Mouse (Mus musculus) left cerebral cortex, postnatal 25 days (tissue): ENCODE measurements around the gene Phf10. TPM values are rescaled to one million over a fixed set of nuclear protein-coding genes. Genes with fewer than 3 reads are reported as not detected.
"Not testable (repeated sequence)": the region's sequence is repeated elsewhere in the genome, so short reads cannot be mapped to it uniquely, and the experiment has no call there.

Source experiments
- DNase-seq, 2 experiments: peaks; one replicate each; pipeline ENCODE4 v3.0.0; 2022; ENCODE audit warnings: low spot score in 2 of 2, mixed read lengths in 1 of 2
- intact Hi-C: fragments of 180-260 bp; cut with DNase I; formaldehyde crosslinking; loops from one replicate; pipeline ENCODE4 v1.15.1; 2025
- total RNA-seq, 2 experiments: library from RNA; stranded (reverse); gene quantifications; 2 replicates each; pipeline ENCODE4 v1.2.3; 2021

Phf10 gene
- total RNA-seq, 2 experiments from 2014 or later, result 61.1 to 63.6 TPM

DNA sequence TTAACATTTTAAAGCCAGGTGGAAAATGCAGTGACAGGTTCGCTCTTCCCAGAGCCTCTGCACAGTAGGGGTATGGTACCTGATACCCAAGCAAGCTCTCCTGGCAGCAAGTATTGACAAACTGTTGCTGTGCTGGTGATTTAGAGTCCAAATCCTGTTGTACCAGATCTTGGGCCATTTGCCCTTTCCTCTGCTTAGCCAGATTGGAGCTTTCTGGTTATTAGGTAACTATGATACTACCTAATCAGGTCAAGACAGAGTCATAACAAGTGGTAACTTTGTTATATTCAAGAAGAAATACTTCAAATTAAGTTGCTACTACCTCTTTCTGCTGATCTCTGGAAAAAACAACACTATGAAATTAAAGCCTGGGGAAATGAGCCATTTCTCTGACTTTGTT, 16.5 kb downstream of the Phf10 start:
- no peak for DNase-seq
- intact Hi-C loops, result no loop called here

DNA sequence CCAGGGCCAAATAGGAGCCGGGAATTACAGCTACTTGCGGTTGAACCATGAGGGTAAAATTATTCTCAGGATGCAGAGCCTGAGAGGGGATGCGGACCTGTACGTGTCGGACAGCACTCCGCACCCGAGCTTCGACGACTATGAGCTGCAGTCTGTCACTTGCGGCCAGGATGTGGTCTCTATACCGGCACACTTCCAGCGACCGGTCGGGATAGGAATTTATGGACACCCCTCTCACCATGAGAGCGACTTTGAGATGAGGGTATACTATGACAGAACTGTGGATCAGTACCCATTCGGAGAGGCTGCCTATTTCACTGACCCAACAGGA, 17.4 kb downstream of the Phf10 start:
- DNase-seq, result peak; percentile 5 to 25

DNA sequence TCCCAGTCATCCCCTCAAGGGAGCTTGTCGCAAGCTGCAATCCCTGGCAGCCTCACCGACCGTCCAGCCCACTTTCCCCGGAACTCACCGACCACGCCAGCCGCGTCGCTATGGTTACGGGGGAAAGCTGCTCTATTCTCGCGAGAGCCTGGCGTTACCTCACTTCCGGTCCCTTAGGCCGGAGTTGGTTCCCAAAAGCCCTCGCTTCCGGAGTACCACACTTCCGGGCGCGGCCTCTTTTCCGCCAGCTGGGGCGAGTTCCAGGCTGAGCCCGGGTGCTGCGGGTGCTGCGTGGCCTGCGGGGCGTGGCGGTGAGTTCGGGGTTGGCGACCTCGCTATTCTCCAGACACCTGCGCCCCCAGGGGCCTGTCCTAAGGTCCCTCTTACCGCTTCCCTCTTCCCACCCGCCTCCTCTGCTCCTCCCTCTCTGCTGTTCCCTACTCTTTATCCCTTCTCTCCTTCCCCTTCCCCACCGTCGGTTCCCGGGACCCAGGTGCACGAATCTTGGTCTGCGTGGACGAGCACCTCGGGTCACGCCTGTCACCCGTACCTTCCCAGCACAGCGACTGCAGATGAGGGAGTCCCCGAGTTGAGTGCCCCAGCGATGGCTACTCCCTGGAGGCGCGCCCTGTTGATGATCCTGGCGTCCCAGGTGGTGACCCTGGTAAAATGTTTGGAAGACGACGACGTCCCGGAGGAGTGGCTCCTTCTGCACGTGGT, 17.9 kb downstream of the Phf10 start, which contains the start of the genes Wdr27 and 1600012H06Rik:
Wdr27 (minus strand) TSS at position 150 of the 720 bp plus-strand sequence.
1600012H06Rik (plus strand) TSS at position 176 of the 720 bp plus-strand sequence.
- intact Hi-C loops, result no loop called here
- DNase-seq, result peak; percentile 99

More for the DNA sequence above, 17.4 kb downstream of the Phf10 start:
- intact Hi-C loops, result no loop called here

DNA sequence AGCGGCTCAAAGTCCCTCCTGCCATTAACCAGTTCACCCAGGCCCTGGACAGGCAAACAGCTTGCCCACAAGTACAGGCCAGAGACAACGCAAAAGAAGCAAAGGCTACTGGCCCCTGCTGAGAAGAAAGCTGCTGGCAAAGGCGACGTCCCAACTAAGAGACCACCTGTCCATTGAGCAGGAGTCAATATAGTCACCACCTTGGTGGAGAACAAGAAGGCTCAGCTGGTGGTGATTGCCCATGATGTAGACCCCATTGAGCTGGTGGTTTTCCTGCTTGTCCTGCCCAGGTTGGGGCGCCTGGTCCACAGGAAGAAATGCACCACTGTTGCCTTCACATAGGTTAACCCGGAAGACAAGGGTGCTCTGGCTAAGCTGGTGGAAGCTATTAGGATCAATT, 18.9 kb downstream of the Phf10 start:
- intact Hi-C loops, result not testable (repeated sequence)
- DNase-seq, result peak in 1 of 2 experiments; percentile 4

DNA sequence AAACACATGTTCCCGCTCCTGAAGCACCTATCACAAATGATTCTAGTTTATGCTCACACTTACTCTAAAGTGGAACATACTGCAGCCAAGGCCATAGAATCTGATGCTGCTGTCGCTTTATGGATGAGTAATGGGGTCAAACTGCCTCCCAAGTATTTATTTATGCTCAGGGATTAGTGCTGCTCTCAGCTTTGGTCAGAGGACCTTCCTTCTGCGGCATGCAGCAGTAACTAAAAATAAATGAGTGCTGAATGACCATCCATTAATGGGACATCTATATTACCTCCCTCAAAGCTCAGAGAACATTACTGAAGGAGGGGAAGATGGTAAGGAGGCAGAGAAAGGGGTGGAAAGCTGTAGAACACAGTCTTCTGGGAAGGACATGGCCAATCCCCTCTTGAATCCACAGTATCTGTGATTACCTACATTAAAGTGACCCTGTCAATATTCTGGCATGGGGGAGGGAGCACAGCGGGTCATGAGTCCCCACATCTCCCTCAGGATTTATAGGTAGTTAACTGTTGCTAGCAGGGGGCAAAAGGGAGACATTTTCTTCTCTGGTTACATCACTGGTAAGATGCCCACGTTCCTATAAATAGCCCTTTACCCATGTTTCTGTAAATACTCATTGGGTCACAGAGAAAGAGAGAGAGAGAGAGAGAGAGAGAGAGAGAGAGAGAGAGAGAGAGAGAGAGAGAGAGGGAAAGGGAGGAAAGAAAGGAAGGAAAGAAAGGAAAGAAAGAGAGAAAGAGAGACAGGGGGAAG, 25.1 kb downstream of the Phf10 start:
- intact Hi-C loops, result no loop called here

DNA sequence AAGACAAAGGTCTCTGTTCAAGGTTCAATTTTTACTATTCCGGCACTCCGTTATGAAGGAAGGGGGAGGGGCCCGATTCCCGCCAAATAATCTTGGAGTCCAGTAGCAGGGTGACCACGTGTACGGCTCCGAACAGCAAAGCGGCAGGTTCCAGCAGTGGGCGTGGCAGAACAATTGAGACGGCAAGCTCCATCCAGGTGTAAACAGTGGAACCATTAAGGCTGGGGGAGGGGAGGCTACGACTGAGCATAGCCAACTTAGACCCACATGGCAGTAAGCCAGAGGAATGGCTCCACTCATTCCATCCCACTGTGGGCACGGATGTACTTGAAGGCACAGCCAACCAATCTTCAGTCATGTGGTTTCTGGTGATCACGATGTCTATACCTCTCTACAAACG, 25.8 kb downstream of the Phf10 start:
- DNase-seq, intact Hi-C loops: not testable (repeated sequence)

More for the DNA sequence above, 25.1 kb downstream of the Phf10 start:
- DNase-seq, result no peak

DNA sequence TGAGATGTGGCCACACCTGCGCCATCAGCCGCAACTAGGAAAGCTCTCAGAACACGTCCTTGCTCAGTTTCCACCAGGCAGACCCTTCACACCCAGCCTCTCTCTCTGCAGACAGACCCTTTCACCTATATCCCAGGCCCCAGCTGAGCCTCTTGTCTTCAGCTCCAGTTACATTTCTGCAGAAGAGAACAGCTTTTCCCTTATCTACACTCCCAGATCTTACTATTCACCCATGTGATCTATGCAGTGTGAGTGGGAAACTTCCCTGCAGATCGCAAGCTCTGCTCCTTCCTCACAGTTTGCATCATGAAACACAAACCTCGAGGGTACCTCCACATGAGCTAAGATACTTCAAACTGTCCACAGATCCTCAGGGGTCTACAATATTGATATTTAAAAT, 29.6 kb downstream of the Phf10 start:
- intact Hi-C loops, result no loop called here
- DNase-seq, result no peak

DNA sequence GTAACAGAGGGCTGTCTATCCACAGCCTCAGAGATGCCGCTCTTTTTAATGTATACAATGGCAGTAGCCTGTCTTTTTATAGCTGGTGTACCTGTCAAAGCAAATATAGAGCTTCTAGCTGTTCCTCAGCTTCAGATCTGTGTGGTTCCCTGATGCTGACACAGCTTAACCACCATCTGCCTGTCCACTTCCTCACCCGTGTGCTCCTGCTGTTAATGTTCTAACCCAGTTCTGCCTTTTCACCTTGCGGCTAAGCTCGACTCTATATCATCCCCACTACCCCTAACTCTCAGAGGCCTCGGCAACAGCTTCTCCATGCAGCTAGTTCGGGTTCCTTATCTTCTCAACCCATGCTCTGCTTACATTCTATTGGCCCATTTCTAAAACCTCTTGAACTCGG, 30.4 kb downstream of the Phf10 start:
- intact Hi-C loops, result no loop called here
- no peak for DNase-seq

DNA sequence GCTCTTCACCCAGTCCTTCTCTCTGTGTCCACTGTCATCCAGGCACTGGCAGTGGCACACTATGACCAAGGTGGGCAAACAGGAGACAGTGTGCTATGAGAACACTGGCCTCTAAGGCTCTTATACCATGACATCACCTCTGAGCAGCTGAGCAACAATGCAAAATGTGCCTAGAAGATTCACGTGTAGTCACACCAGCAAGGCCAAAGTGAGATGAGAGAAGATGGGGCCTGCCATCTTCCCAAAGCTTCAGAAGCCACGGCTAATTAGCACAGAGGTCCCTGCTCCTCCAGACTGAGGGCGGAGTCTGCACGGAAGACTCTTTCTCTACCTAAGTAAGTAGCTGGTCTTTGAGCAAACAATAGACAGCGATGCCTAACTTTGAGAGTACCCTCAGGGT, 32.4 kb downstream of the Phf10 start:
- DNase-seq, result no peak
- intact Hi-C loops, result no loop called here

DNA sequence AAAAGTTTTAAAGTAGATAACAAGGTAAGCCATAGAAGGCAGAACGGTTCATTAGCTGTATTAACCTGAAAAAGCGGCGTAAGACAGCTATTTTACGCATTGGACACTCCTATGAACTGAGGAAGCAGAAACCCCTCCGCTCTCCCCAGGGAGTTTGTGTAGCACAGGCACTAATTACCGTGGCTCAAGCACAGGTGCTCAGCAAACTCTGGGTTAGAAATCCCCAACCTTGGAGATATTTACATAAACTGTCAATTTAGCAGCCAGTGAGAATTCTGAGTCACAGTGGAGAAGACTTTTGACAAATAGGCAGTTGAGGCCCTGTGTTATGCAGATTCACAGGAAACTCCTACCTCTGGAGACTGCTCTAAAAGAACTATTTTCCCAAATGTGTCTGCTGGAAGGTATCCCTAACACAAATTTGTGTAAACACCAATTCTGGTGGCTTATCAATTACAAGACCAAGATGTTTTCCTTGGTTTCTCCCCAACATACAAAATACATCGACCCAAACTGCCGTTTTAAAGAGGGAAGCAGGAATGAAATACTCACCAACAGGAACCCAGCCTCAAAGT, 33.3 kb downstream of the Phf10 start:
- no peak for DNase-seq
- intact Hi-C loops, result no loop called here

DNA sequence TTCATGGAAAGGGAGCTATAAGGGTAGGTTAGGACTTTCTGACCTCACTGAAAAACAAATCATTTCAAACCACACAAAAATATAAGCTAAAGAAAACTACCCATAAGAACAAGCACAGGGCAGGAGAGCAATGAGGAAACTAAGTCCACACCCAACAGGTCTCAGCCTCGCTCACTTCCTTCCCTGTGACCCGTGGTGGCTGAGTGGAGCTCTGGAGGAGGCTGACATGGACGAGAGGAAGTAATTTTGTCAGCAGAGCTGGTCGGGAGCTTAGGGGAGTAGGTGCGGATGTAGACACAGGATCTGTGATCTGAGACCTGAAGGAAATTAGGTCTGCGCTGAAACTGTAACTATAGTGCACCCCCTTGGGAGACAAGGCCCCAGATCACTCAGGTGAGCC, 39.5 kb downstream of the Phf10 start:
- no peak for DNase-seq
- intact Hi-C loops, result no loop called here

DNA sequence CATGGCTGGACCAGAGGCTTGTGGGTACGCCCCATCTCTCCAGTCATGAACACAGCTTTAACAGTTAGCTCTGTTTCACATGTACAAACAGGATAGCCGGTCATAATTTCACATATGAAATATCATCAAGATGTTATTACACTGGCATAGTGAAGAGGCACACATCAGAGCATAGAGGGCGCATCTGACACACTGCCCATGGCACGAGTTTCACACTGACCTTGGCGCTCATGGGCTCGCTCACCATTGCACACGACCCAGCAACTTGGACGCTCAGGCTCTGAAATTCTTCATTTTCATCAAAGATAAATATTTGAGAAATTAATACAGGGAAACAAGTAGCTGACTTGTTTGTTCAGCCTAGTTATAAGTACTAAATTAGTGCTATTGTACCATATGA, 43.2 kb downstream of the Phf10 start:
- DNase-seq, result no peak
- intact Hi-C loops, result no loop called here

DNA sequence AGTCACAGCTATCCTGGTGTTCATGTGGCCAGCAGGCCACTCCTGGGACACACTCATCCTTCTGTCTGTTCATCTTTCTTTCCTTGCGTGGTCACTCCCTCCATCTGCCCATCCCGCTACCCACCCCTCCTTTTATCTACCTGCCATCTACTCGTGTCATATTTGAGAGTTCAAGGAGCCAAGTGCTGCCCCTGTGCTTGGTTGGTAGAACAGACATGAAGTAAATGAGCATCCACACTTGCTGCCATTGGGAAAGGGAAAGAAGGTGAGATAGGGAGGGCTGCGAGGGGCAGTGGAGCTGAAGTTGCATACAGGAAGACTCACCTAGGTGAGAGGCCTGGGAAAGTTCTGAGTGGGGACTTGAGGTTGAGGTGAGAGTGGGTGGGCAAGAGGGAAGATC, 46.7 kb downstream of the Phf10 start:
- DNase-seq, result no peak
- intact Hi-C loops, result no loop called here

DNA sequence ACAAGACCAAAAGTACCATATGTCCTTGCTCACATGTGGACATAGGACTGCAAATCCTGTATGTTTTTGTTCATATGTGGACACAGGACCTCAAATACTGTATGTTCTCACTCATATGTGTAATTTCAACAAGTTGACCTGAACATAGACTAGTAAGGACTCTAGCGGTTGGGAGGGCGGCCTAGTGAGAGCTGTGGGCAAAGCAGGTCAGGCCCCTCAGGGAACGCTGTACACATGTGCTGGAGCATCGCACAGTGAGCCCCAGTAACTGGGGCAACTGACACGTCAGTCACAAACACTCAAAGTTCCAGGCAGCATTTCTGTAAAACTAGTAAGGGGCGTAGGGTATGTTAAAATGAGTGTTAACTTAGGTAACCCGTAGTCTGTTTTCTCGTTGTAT, 48.1 kb downstream of the Phf10 start:
- no peak for DNase-seq
- intact Hi-C loops, result no loop called here

DNA sequence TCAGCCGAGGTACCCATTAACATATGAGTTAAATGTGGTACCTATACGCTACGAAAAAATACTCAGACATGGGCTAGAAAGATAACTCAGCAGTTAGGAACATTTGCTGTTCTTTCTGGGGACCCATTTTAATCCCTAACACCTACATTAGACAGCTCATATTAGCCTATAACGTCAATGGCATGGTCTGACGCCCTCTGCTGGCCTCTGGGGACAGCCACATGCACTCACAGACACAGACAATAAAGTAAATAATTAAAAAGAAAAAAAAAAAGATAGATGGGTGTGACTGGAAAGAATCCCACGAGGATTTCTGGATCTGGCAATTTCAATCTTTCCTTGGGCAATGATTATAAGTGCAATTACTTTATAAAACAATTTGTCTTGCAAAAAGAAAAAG, 48.7 kb downstream of the Phf10 start:
- DNase-seq, result no peak
- intact Hi-C loops, result no loop called here

DNA sequence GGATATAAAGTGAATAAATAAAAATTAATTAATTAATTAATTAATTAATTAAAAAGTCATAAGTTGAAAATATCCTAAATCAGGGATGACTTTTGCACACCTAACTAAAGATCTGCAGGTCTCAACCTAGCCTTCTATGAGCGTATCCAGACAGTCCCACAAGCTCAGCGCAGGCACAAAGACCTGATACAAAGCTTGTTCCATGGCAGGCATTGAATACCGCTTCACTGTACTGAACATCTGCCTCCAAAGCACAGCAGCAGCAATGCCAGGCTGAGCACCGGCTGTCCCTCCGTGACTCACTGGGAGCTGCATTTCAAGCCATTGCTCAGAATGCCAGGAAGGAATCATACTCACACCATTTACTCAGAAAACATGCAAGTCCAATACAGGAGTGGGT, 50.3 kb downstream of the Phf10 start:
- intact Hi-C loops, result no loop called here
- DNase-seq, result peak in 1 of 2 experiments; percentile 6

DNA sequence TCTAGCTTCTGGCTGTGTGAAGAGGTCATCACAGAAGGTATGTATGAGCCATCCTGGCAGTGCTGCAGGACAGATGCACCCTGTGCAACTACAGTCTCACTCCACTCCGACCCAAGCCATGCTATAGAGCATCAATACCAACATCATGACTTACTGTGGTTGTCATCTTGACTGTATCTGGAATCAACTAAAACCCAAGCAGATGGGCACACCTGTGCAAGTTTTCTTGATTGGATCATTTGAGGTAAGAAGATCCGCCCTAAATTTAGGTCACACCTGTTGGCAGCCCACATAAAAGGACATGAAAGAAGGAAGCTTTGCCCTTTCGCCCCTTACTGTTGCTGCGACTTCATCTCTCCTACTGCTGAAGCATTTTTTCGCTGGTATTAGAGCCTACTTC, 51.7 kb downstream of the Phf10 start:
- DNase-seq, result no peak
- intact Hi-C loops, result loop anchor here (5.0 to 10.0 kb wide), 3 partner anchors 622 to 795 kb away; no protein-coding TSS in a partner anchor

DNA sequence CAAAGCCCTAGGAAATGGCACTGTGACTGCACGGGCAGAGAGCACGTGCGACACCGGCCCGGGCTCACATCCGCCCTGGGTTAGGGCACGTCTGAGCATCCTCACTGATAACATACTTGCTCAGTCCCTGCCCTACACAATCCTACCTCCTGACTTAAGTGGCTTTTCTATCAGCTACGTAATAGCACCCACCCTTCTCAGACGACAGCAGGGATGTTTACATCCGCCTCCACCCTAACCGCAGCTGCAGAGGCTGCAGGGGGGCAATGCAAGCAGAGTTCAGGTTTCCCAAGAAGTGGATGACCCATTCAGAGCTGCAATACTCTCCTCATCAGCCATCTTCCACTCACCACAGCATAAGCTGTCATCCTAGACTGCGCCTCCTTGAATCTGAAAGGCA, 53.9 kb downstream of the Phf10 start:
- DNase-seq, result no peak
- intact Hi-C loops, result loop anchor here (5.0 to 10.0 kb wide), 3 partner anchors 620 to 792 kb away; no protein-coding TSS in a partner anchor

DNA sequence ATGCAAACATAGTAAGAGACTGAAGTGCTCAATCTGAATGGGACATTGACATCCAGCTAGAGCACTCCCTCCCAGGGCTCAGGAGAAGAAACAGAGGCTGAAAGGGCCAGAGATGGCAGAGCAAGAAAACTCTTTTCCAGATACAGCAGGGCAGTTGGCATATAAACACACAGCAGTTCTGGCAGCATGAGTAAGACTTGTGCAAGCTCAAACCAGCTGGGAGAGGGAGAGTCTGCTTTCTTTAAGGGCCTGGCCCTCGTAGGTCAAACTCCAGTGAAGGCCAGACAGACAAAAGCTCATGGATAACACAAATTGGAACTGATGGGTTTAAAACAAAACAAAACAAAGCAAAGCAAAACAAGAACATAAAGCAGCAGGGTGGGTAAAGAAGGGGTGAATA, 54.5 kb downstream of the Phf10 start:
- no peak for DNase-seq
- intact Hi-C loops, result loop anchor here (5.0 to 10.0 kb wide), 3 partner anchors 619 to 792 kb away; no protein-coding TSS in a partner anchor

DNA sequence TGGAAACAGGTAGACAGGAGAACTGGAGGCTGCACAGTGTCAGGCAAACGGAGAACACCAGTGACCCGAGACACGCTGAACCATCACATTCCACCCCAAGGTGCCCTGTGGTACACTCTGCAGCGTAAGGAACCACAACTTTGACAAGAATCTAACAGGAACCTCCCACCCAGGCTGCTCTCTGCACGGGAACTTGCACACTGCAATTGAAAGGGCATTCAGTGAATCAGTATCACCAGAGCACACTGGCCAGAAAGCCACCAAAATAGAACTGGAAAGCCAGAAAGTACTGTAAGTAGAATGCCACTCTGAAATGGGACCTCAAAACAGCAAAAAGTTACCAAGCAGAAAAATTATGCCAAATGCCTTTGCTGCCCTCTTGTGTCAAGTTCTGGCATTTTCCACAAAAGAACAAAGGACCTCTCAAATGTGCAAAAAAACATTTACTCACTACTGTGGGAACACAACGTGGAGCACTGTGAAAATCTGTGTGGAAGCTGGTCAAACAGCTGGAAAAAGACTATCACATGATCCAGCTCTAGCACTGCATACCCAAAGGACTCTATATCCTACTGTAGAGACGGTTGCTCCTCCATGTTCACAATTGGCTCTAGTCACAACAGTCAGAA, 56.3 kb downstream of the Phf10 start:
- intact Hi-C loops, result loop anchor here (1.0 to 10.0 kb wide), 5 partner anchors 357 to 790 kb away; no protein-coding TSS in a partner anchor
- peak; percentile 79 to 80 for DNase-seq
